Mouse (Mus musculus): ENCODE results near the gene Tpk1.

GRCm38 (mm10) chr6:43459082-43459481, 207.0 kb downstream of the Tpk1 start:
- TF ChIP-seq CTCF (IDR thresholded peaks at IDR 0.05; ENCODE audit: borderline replicate concordance, extremely low read depth, insufficient read depth, insufficient read length), result no peak
- no peak for TF ChIP-seq POLR2A (IDR thresholded peaks at IDR 0.05; ENCODE audit: borderline replicate concordance, extremely low read depth, insufficient read depth, insufficient read length, poor library complexity, severe bottlenecking)

Data from brain, embryonic 14.5 days (tissue).